Mouse (Mus musculus): Measurements from ENCODE around the gene Cyp3a59. TPM values are rescaled to one million over a fixed set of nuclear protein-coding genes. Genes with fewer than 3 reads are reported as not detected.

Gene Cyp3a59
- polyA plus RNA-seq (2012; rRNA removed) = not detected in 2 replicates

GRCm38 (mm10) chr5:146078945-146079344, at the start of gene Cyp3a59:
Gene Cyp3a59, plus strand, starts transcription at chr5:146079257.

GRCm38 (mm10) chr5:146160439-146160838, 81.4 kb downstream of the Cyp3a59 start, which contains the start of gene Gm5565:
Gene Gm5565, minus strand, starts transcription at chr5:146160539.

Other genes starting within 250 kb of the Cyp3a59 start
- 1.5 and 1.6 TPM in 2 replicates for gene Cyp3a11, start 199.3 kb upstream of the Cyp3a59 start, polyA plus RNA-seq (2012; rRNA removed)
- gene Cyp3a25, start 69.6 kb upstream of the Cyp3a59 start, polyA plus RNA-seq (2012; rRNA removed) = 0.05 and 0.06 TPM in 2 replicates
- gene Gm5565, start 81.3 kb downstream of the Cyp3a59 start, polyA plus RNA-seq (2012; rRNA removed) = not detected in 2 replicates
- not detected in 2 replicates for gene Gm6309, start 91.5 kb downstream of the Cyp3a59 start, polyA plus RNA-seq (2012; rRNA removed)
- gene 1700001J03Rik, start 106.0 kb downstream of the Cyp3a59 start, polyA plus RNA-seq (2012; rRNA removed) = 0.10 and 0.16 TPM in 2 replicates
- 13.9 and 14.5 TPM in 2 replicates for gene Rnf6, start 142.3 kb downstream of the Cyp3a59 start, polyA plus RNA-seq (2012; rRNA removed)
- gene Cdk8, start 152.0 kb downstream of the Cyp3a59 start, polyA plus RNA-seq (2012; rRNA removed) = 40.2 and 47.1 TPM in 2 replicates

Measured in liver, embryonic 14 days (tissue).